Mouse (Mus musculus) 416B (cell line): ENCODE data around the gene Gm15517.

Experiments used
- DNase-seq: peaks from one replicate; pipeline ENCODE4 v3.0.0; 2011; ENCODE audit warnings: low read depth

Gm15517 gene

DNA sequence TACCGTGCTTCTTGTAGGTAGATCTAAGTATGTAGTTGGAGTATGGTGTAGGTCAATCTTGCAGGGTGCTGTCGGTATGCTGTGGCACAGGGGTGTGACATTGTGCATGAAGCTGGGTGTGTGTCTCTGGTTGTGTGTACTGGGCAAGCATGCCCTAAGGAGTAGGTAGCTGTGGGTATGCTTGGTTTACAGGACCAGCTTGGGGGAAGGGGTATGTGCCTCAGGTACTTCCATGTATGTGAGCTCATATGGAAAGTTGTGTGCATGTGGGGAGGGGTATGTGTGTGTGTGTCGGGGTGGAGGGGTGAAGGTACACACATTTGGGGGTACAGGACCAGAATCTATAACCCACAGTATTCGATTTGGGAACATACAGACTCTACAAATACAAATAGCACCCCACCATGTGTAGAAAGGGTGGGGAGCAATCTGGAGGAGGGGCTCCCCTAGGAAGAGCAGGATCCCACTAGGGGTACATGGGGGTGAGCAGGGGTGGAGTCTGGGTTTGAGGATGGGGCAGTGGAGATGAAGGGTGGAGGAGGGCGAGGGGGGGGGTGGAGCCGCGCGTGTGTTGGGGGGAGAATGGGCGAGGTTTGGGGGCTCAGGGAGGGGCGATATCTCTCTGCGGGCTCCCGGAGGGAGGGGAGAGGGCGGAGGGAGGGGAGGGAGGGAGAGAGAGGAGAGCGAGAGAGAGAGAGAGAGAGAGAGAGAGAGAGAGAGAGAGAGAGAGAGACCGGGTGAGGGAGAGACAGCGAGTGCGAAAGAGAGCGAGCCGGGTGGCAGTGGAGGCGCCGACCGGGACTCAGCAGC is 48.4 kb downstream of the Gm15517 start, which contains the start of gene Shank1:
Gene Shank1, plus strand, starts transcription at position 779 of the 810 bp plus-strand sequence.
- no peak for DNase-seq

DNA sequence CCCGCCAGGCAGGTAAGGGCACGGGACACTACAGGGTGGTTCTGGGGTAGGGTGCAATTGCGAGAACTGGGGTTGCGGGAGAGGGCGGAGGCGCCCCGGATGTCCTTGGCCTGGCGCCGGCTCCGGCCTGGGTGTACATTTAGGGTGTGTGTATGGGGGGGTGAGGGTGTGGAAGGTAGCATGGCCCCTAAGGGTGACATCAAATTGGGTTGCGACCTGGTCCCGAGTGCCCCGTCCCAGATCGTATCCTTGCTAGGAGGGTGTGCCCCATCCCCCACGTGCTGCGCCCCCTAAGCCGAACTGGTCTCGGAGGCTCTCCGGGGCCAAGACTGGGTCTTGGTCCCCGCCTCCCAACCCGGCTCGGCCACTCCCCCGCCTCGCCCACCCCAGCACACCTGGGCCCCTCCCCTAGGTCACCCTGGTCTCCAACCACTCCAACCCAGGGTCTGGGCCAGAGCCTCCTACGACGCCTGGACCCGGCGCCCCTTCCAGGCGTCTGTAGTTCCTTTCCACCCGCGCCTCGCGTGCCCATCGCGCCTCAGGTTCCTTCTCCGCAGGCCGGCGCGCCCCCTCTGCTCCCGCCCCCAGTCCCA is 49.1 kb downstream of the Gm15517 start:
- DNase-seq, result no peak

- DNase-seq, result no peak
Observed at GRCm38 (mm10) chr7:44310878-44311712, 49.8 kb downstream of the Gm15517 start.
